Mouse (Mus musculus) hindbrain, embryonic 16.5 days (tissue): ENCODE data around the gene Mindy4. TPM values are rescaled to one million over a fixed set of nuclear protein-coding genes. Genes with fewer than 3 reads are reported as not detected.

Experiments
- ATAC-seq: fragments of 200-750 bp; cut with Nextera tagmentation; 2 replicates; pipeline ENCODE4 v1.8.0; 2017; ENCODE audit warnings: moderate TSS enrichment, moderate library complexity
- H3K27ac ChIP-seq: fragments of 300-500 bp; sonication (generic); 2 replicates; pipeline ENCODE4 v1.5.1; 2014; ENCODE audit warnings: low read depth, mild to moderate bottlenecking, control low read depth, low read length, moderate library complexity
- H3K27me3 ChIP-seq: fragments of 300-500 bp; sonication (generic); replicated peaks from 2 replicates; pipeline ENCODE4 v1.6.1; 2014; ENCODE audit warnings: low read length; ENCODE audit not compliant: control insufficient read depth, insufficient read depth
- H3K36me3 ChIP-seq: fragments of 300-500 bp; sonication (generic); 2 replicates; pipeline ENCODE4 v1.6.1; 2014; ENCODE audit warnings: mild to moderate bottlenecking, low read length, moderate library complexity, mixed read lengths; ENCODE audit not compliant: control insufficient read depth, insufficient read depth
- H3K4me1 ChIP-seq: fragments of 300-500 bp; sonication (generic); 2 replicates; pipeline ENCODE4 v1.6.1; 2014; ENCODE audit warnings: low read depth, low read length; ENCODE audit not compliant: control insufficient read depth, insufficient read depth
- H3K4me2 ChIP-seq: fragments of 300-500 bp; sonication (generic); 2 replicates; pipeline ENCODE4 v1.6.1; 2014; ENCODE audit warnings: mild to moderate bottlenecking, low read length, control low read depth, moderate library complexity
- H3K4me3 ChIP-seq: fragments of 300-500 bp; sonication (generic); 2 replicates; pipeline ENCODE4 v1.5.1; 2014; ENCODE audit warnings: mild to moderate bottlenecking, low read length, control low read depth, moderate library complexity
- H3K9ac ChIP-seq: fragments of 300-500 bp; sonication (generic); 2 replicates; pipeline ENCODE4 v1.6.1; 2014; ENCODE audit warnings: low read depth, mild to moderate bottlenecking, control low read depth, low read length, moderate library complexity
- H3K9me3 ChIP-seq: fragments of 300-500 bp; sonication (generic); 2 replicates; pipeline ENCODE4 v1.6.1; 2014; ENCODE audit warnings: mild to moderate bottlenecking, low read length, moderate library complexity; ENCODE audit not compliant: control insufficient read depth
- WGBS: fragments of 180-500 bp; shearing (Covaris S2); extraction: QIAGEN DNeasy Blood & Tissue Kit; methylation state at CpG from one replicate; pipeline ENCODE4 v1.1.7; 2014; 5-methylcytosine and 5-hydroxymethylcytosine counted together
- polyA plus RNA-seq: library from polyadenylated mRNA; unstranded; fragments of >200 nt; fragmentation: Nextera tagmentation; extraction: Ambion mirVana; gene quantifications from 2 replicates; pipeline ENCODE4 v1.2.1, GENCODE M21; 2015

The Mindy4 gene
- polyA plus RNA-seq, 1 experiment from 2014 or later, result 13.0 TPM

DNA sequence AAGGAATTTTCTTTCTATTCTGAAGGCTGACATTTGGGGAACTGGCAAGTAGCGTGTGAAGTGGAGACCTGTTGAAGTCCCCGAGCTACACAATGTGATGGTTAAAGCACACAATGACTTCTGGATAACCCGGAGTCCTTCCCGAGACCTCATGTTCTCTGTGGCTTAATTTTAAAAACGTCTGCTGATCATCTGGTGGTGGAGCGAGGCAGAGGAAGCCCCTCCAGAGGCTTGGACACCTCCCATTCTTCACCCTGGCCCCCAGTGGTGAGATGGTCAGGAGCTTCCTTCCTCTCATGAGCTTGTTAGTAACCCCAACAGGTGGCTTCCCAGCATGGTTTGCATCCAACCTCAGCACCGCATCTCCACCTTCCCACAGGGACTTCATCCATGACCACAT is 43.3 kb downstream of the Mindy4 start:
- no peak overlapping the region for H3K27ac ChIP-seq
- H3K4me3 ChIP-seq, result no peak overlapping the region
- no peak overlapping the region for H3K4me2 ChIP-seq
- H3K9me3 ChIP-seq, result no peaks in the 10 kb centered on the region
- H3K27me3 ChIP-seq, result no peaks in the 10 kb centered on the region
- 92% methylated on average over 7 of the region's 7 CpGs for WGBS
- H3K9ac ChIP-seq, result no peak overlapping the region
- ATAC-seq, result no peak
- no peaks in the 10 kb centered on the region for H3K4me1 ChIP-seq
- H3K36me3 ChIP-seq, result no peaks in the 10 kb centered on the region

GRCm38 (mm10) chr6:55246911-55247438 is 43.8 kb downstream of the Mindy4 start:
- Histone ChIP-seq H3K36me3 (no peaks in the 10 kb centered on the region), H3K4me3 (no peak overlapping the region), H3K4me2 (no peak overlapping the region), H3K27me3 (no peaks in the 10 kb centered on the region), H3K9me3 (no peaks in the 10 kb centered on the region), H3K4me1 (no peaks in the 10 kb centered on the region), H3K27ac (no peak overlapping the region), H3K9ac (no peak overlapping the region)
- no peak for ATAC-seq
- WGBS, result 85% methylated on average over 12 of the region's 12 CpGs

DNA sequence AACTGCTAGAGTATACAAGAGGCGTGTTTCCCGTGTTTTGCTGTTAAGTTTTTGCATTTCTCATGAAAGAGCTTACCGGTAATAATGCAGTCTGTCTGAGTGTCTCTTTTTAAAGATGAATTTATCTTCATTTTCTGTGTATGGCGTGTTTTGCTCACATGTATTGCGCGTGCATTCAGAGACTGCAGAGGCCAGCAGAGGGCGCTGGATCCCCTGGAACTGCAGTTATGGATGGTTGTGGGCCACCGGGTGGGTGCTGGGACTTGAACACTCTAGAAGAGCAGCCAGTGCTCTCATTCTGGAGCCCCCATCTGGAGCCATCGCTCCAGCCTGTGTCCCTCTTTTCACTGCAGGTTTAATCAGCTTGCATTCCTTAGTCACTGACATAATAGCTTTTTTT is 46.1 kb downstream of the Mindy4 start:
- Histone ChIP-seq H3K9ac (no peak overlapping the region), H3K27ac (no peak overlapping the region), H3K4me3 (no peak overlapping the region), H3K9me3 (no peaks in the 10 kb centered on the region), H3K27me3 (no peaks in the 10 kb centered on the region), H3K4me2 (no peak overlapping the region), H3K4me1 (no peaks in the 10 kb centered on the region), H3K36me3 (no peaks in the 10 kb centered on the region)
- ATAC-seq, result no peak
- WGBS, result 93% methylated on average over 9 of the region's 9 CpGs

GRCm38 (mm10) chr6:55250809-55251208 is 47.6 kb downstream of the Mindy4 start:
- H3K36me3 ChIP-seq, result no peaks in the 10 kb centered on the region
- no peak overlapping the region for H3K4me2 ChIP-seq
- no peak overlapping the region for H3K9ac ChIP-seq
- WGBS, result 81% methylated on average over 11 of the region's 11 CpGs
- no peak overlapping the region for H3K4me3 ChIP-seq
- H3K4me1 ChIP-seq, result no peaks in the 10 kb centered on the region
- H3K9me3 ChIP-seq, result no peaks in the 10 kb centered on the region
- H3K27ac ChIP-seq, result no peak overlapping the region
- no peaks in the 10 kb centered on the region for H3K27me3 ChIP-seq
- ATAC-seq, result no peak

- Histone ChIP-seq H3K27ac (no peak overlapping the region), H3K27me3 (no peaks in the 10 kb centered on the region), H3K4me2 (no peak overlapping the region), H3K9me3 (no peaks in the 10 kb centered on the region), H3K9ac (no peak overlapping the region), H3K4me3 (no peak overlapping the region), H3K36me3 (no peaks in the 10 kb centered on the region), H3K4me1 (no peaks in the 10 kb centered on the region)
- WGBS, result 89% methylated on average over 7 of the region's 7 CpGs
- no peak for ATAC-seq
Observed at GRCm38 (mm10) chr6:55251596-55251995, 48.4 kb downstream of the Mindy4 start.

- no peak overlapping the region for H3K27ac ChIP-seq
- no peaks in the 10 kb centered on the region for H3K9me3 ChIP-seq
- H3K4me1 ChIP-seq, result no peaks in the 10 kb centered on the region
- H3K4me3 ChIP-seq, result no peak overlapping the region
- no peaks in the 10 kb centered on the region for H3K27me3 ChIP-seq
- no peak for ATAC-seq
- no peak overlapping the region for H3K9ac ChIP-seq
- 62% methylated on average over 8 of the region's 8 CpGs for WGBS
- no peaks in the 10 kb centered on the region for H3K36me3 ChIP-seq
- H3K4me2 ChIP-seq, result no peak overlapping the region
Observed at GRCm38 (mm10) chr6:55252731-55253247, 49.6 kb downstream of the Mindy4 start.

DNA sequence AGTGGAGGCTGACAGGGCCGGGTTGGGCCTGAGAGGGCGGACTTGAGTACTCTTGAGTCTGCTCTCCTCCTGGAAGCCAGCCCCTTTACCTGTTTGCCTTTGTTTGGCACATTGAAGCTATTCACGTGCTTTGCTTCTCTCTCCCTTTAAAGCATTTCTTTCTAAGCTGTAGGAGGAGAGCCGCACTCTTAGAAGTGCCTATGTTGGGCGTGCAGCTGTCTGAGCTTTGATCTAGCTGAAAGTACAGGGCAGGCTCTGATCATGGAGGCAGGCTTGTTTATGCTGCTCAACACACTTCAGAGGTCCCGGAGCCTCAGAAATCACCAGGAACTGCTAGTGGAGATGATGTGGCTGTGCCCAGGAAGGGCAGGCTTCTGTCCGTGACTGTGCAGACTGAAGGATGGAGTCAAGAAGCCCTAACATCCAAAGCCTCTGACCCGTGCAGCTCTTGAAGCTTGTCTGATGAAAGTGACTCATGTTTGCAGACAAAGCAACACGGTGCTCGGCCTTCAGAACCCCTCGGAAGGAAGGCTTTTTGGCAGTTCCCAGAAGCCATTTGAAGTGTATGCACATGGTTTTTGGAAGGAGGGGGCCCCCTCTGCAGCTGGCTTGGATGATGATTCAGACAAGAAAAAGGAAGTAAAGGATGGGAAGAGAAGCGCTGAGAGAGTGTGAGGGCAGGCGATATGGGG is 53.5 kb downstream of the Mindy4 start:
- no peaks in the 10 kb centered on the region for H3K9me3 ChIP-seq
- no peak overlapping the region for H3K4me2 ChIP-seq
- H3K4me3 ChIP-seq, result no peak overlapping the region
- no peaks in the 10 kb centered on the region for H3K27me3 ChIP-seq
- no peaks in the 10 kb centered on the region for H3K36me3 ChIP-seq
- 85% methylated on average over 13 of the region's 13 CpGs for WGBS
- H3K9ac ChIP-seq, result no peak overlapping the region
- no peak overlapping the region for H3K27ac ChIP-seq
- H3K4me1 ChIP-seq, result no peaks in the 10 kb centered on the region
- ATAC-seq, result no peak

- no peaks in the 10 kb centered on the region for H3K4me1 ChIP-seq
- ATAC-seq, result no peak
- no peaks in the 10 kb centered on the region for H3K36me3 ChIP-seq
- H3K9ac ChIP-seq, result no peak overlapping the region
- no peaks in the 10 kb centered on the region for H3K27me3 ChIP-seq
- 93% methylated on average over 7 of the region's 7 CpGs for WGBS
- no peak overlapping the region for H3K4me3 ChIP-seq
- H3K4me2 ChIP-seq, result no peak overlapping the region
- H3K27ac ChIP-seq, result no peak overlapping the region
- no peaks in the 10 kb centered on the region for H3K9me3 ChIP-seq
Observed at GRCm38 (mm10) chr6:55257246-55257645, 54.1 kb downstream of the Mindy4 start.

GRCm38 (mm10) chr6:55258428-55259325 is 55.5 kb downstream of the Mindy4 start:
- Histone ChIP-seq H3K9ac (no peak overlapping the region), H3K4me3 (no peak overlapping the region), H3K4me1 (no peaks in the 10 kb centered on the region), H3K36me3 (no peaks in the 10 kb centered on the region; the same call in 1 of the 2 replicates), H3K27me3 (no peaks in the 10 kb centered on the region), H3K4me2 (no peak overlapping the region), H3K9me3 (no peaks in the 10 kb centered on the region), H3K27ac (no peak overlapping the region)
- 86% methylated on average over 14 of the region's 14 CpGs for WGBS
- no peak for ATAC-seq
